8 mouse cellular contexts compared by ENCODE assay signal in the genomic region with DNA sequence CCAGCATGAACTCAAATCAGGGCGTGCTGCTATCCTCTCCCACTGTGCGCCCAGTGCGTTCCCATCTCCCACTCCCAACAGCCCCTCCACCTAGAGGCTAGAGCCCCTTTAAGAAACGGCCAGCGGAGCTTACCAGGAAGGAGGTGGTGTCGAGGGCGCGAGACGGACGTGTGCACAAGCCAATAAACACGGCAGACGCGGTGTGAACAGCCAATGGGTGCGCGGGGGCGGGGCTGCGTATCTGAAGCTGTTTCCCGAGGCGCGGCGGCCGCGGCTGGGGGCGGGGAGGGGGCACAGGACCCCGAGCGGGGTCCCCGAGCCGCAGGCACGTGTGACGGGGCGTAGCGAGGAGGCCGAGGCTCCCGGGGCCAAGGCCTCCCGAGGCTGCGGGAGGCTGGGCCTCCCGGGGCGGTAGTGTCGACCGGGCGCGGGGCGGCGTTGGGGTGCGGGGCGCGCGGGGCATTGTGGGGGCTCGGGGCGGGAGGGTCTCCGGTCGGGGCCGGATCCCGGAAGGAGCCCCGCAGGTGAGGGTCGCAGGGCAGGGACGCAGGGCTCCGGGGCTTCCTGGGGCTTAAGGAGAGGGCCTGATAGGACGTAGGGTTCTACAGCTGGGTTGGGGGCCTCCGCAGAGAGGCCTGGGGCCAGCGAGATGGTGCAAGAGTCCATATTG. TPM values are rescaled to one million over a fixed set of nuclear protein-coding genes. Genes with fewer than 3 reads are reported as not detected.
DNase-seq lines count a peak whose midpoint lies in the region; ATAC-seq and TF ChIP-seq lines count a peak whose summit lies in the region.

A gene (plus strand): TSS at position 213 of the 670 bp plus-strand sequence.
A gene (minus strand): TSS at position 445 of the 670 bp plus-strand sequence.

- peak within 1 kb of the TSS; percentile 94 to 99 for H3K4me3 ChIP-seq in ES-E14 (ENCODE audit: insufficient read depth in 1 of 2, low read depth in 1 of 2, low read length in 2 of 2, poor library complexity in 1 of 2, severe bottlenecking in 1 of 2)
- peak within 1 kb of the TSS; percentile 77 for H3K4me3 ChIP-seq in forebrain, embryonic 16.5 days (replicated peaks; ENCODE audit: low read length)
- H3K4me3 ChIP-seq in lung, embryonic 15.5 days: peak within 1 kb of the TSS; percentile 88

- ATAC-seq in forebrain, embryonic 16.5 days: peak; percentile 95
- ATAC-seq in lung, embryonic 15.5 days (ENCODE audit: borderline replicate concordance, extremely low read depth, low FRiP score, low TSS enrichment): peak; percentile 88

- H3K4me2 ChIP-seq in forebrain, embryonic 16.5 days (ENCODE audit: low read length): peak within 1 kb of the TSS; percentile 89
- peak within 1 kb of the TSS; percentile 75 for H3K4me2 ChIP-seq in lung, embryonic 15.5 days

- in situ Hi-C loops in ES-E14 (cut with MboI; ENCODE audit: low sequenced_read_pairs in 2 of 2, unreplicated experiment in 2 of 2): no loop called here

- no peaks in the 10 kb centered on the region for H3K9me3 ChIP-seq in ES-E14 (ENCODE audit: control insufficient read depth, insufficient read depth, low read depth, low read length)
- H3K9me3 ChIP-seq in forebrain, embryonic 16.5 days (ENCODE audit: control insufficient read depth, low read length): no peaks in the 10 kb centered on the region
- H3K9me3 ChIP-seq in lung, embryonic 15.5 days: no peaks in the 10 kb centered on the region

- WGBS in forebrain, embryonic 16.5 days: under 1% methylated on average over 60 of the region's 61 CpGs
- WGBS in lung, embryonic 15.5 days: 0% methylated on average over 44 of the region's 61 CpGs

- H3K27me3 ChIP-seq in forebrain, embryonic 16.5 days (replicated peaks; ENCODE audit: control insufficient read depth, insufficient read depth, low read length): no peaks in the 10 kb centered on the region
- H3K27me3 ChIP-seq in lung, embryonic 15.5 days: no peaks in the 10 kb centered on the region

- peak; percentile 91 for DNase-seq in ES-E14 (ENCODE audit: low read depth, low spot score)
- peak; percentile 96 for DNase-seq in cerebellum, adult 11-12 months
- peak; percentile 99 to 100 for DNase-seq in heart, postnatal 36 days
- peak; percentile 96 to 100 for DNase-seq in layer of hippocampus, adult 8-10 months (ENCODE audit: low spot score in 2 of 2)
- peak; percentile 94 for DNase-seq in ovary, adult 18-20 months (ENCODE audit: low spot score)
- DNase-seq in thymus, postnatal 0 days (ENCODE audit: low spot score): peak; percentile 97

- peaks cover 0 to 8% of the 10 kb centered on the region in 2 experiments; a peak in 1 of 4 replicates for H3K4me1 ChIP-seq in ES-E14 (ENCODE audit: control insufficient read depth in 2 of 2, insufficient read depth in 2 of 2, low read length in 2 of 2, poor library complexity in 1 of 2)
- H3K4me1 ChIP-seq in forebrain, embryonic 16.5 days (replicated peaks; ENCODE audit: control insufficient read depth, insufficient read depth, low read length): peaks cover 35% of the 10 kb centered on the region
- peaks cover 33% of the 10 kb centered on the region for H3K4me1 ChIP-seq in lung, embryonic 15.5 days

- peaks cover 24% of the 10 kb centered on the region for H3K36me3 ChIP-seq in ES-E14 (ENCODE audit: control insufficient read depth, insufficient read depth, low read length, poor library complexity, severe bottlenecking)
- H3K36me3 ChIP-seq in forebrain, embryonic 16.5 days (ENCODE audit: control insufficient read depth, insufficient read depth): peaks cover 8% of the 10 kb centered on the region
- peaks cover 33% of the 10 kb centered on the region for H3K36me3 ChIP-seq in lung, embryonic 15.5 days

- peak within 1 kb of the TSS; percentile 93 for H3K9ac ChIP-seq in ES-E14 (ENCODE audit: insufficient read depth, low read depth, low read length, poor library complexity, severe bottlenecking)
- peak within 1 kb of the TSS; percentile 94 for H3K9ac ChIP-seq in forebrain, embryonic 16.5 days (replicated peaks; ENCODE audit: low read depth, low read length)
- peak within 1 kb of the TSS; percentile 96 for H3K9ac ChIP-seq in lung, embryonic 15.5 days

- intact Hi-C loops in heart, postnatal 36 days (cut with DNase I): no loop called here

- peak within 1 kb of the TSS; percentile 89 for H3K27ac ChIP-seq in ES-E14 (ENCODE audit: insufficient read depth, low read depth, low read length, poor library complexity, severe bottlenecking)
- peak within 1 kb of the TSS; percentile 79 for H3K27ac ChIP-seq in forebrain, embryonic 16.5 days (ENCODE audit: low read length)
- peak within 1 kb of the TSS; percentile 89 for H3K27ac ChIP-seq in lung, embryonic 15.5 days

TF ChIP-seq in ES-E14, 5 proteins besides CTCF, POLR2A, EP300 and RAD21:
- TF ChIP-seq CHD2 (IDR thresholded peaks at IDR 0.05; ENCODE audit: low read depth, low read length) (peak; percentile 90), HCFC1 (IDR thresholded peaks at IDR 0.05; ENCODE audit: borderline replicate concordance, insufficient read depth, low read length) (no peak), ZC3H11A (IDR thresholded peaks at IDR 0.05; ENCODE audit: borderline replicate concordance, low read depth, low read length) (no peak), ZNF384 (IDR thresholded peaks at IDR 0.05; ENCODE audit: low read depth, low read length) (no peak), MAFK (IDR thresholded peaks at IDR 0.05; ENCODE audit: insufficient read depth, low read depth, low read length) (no peak)

RNA-seq across cellular contexts. Expression of the first gene that starts in this region (rescaled TPM):
- total RNA-seq in ES-E14 (2012; rRNA removed): 252 and 256 TPM in 2 replicates
- polyA plus RNA-seq in forebrain, embryonic 16.5 days (2015; fragmentation: Nextera tagmentation; extraction: Ambion mirVana): 402 and 462 TPM in 2 replicates
- total RNA-seq in heart, postnatal 36 days (2021): 100 to 1,000 TPM; 133 to 138 TPM
- total RNA-seq in layer of hippocampus, adult 8-10 months (2022): 100 to 1,000 TPM; 420 to 440 (median 425) TPM
- 307 and 313 TPM in 2 replicates for polyA plus RNA-seq in lung, embryonic 15.5 days (2015; fragmentation: Nextera tagmentation; extraction: Ambion mirVana)
- polyA plus RNA-seq in thymus, postnatal 0 days (2015; fragmentation: Nextera tagmentation; extraction: Ambion mirVana): 309 and 319 TPM in 2 replicates

RNA-seq across cellular contexts. Expression of the second gene that starts in this region (rescaled TPM):
- total RNA-seq in ES-E14 (2012; rRNA removed): 27.9 and 35.3 TPM in 2 replicates
- polyA plus RNA-seq in forebrain, embryonic 16.5 days (2015; fragmentation: Nextera tagmentation; extraction: Ambion mirVana): 45.5 and 45.9 TPM in 2 replicates
- total RNA-seq in heart, postnatal 36 days (2021): 10 to 100 TPM; 88.4 to 91.4 TPM
- total RNA-seq in layer of hippocampus, adult 8-10 months (2022): 10 to 100 TPM; 36.7 to 46.9 (median 39.6) TPM
- polyA plus RNA-seq in lung, embryonic 15.5 days (2015; fragmentation: Nextera tagmentation; extraction: Ambion mirVana): 50.0 and 54.4 TPM in 2 replicates
- 66.8 and 68.6 TPM in 2 replicates for polyA plus RNA-seq in thymus, postnatal 0 days (2015; fragmentation: Nextera tagmentation; extraction: Ambion mirVana)

Comparison
In these comparisons a context has a peak if more than half of its experiments do, and no peak if none do; other contexts are left out.
1. Peak in every context shown above with its lines: DNase-seq, ATAC-seq, H3K4me3 ChIP-seq and H3K27ac ChIP-seq.